ENCODE assay signal across 10 mouse cellular contexts in the genomic region with DNA sequence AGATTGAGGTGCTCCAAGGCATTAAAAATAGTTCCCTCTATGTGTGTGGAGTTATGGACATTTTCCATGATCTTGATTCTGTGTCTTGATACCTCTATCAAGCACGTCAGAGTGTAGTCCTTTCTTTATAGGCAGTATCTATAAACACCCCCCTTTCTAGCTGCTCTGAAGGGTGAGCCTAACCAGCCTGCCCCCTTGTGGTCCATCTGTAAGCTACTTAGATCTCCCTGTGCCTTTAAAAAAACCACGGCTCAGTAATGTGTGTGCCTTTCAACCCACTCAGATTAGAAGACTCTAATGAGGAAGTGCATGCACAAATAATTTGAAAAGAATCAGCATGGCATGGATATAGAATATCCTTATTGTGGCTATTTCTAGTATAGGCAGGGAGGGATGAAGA.
DNase-seq lines count a peak whose midpoint lies in the region; ATAC-seq and TF ChIP-seq lines count a peak whose summit lies in the region.
"Had no signal": no experiment of that assay in that cellular context is flagged by ENCODE, and none has a peak within 500 bp of the region (broad histone marks: within the 10 kb centered on the region; RNA-seq: fewer than 3 reads in every experiment).

No protein-coding gene starts in this region.

- no peak for TF ChIP-seq POLR2A in cortical plate, adult 2 months (IDR thresholded peaks at IDR 0.05; ENCODE audit: extremely low read depth, insufficient read depth, low read length)

- TF ChIP-seq CTCF in left cerebral cortex, adult 2 months (IDR thresholded peaks at IDR 0.05), result peak; percentile 50
- peak; percentile 20; the same call in 1 of the 2 replicates for TF ChIP-seq CTCF in cortical plate, adult 2 months (IDR thresholded peaks at IDR 0.05; ENCODE audit: extremely low read depth, insufficient read depth, low read length)

- intact Hi-C loops in left cerebral cortex, adult 2 months (cut with DNase I), result loop anchor here (10.0 kb wide), 1 partner anchor 96 kb away; no protein-coding TSS in a partner anchor
- intact Hi-C loops in left cerebral cortex, postnatal 36 days (cut with DNase I), result no loop called here

- no peak for ATAC-seq in CD4-positive, CD25-positive, alpha-beta regulatory T cell, adult 4 months

- no peak overlapping the region for H3K4me3 ChIP-seq in left cerebral cortex, adult 2 months
- H3K4me3 ChIP-seq in cortical plate, adult 2 months (ENCODE audit: insufficient read depth, low read length), result no peak overlapping the region

- no peak overlapping the region for H3K27ac ChIP-seq in left cerebral cortex, adult 2 months
- no peak overlapping the region for H3K27ac ChIP-seq in cortical plate, adult 2 months (ENCODE audit: insufficient read depth, low read length)
- H3K27ac ChIP-seq: macrophage had no signal

- peak; percentile 9 for DNase-seq in CD4-positive, CD25-positive, alpha-beta regulatory T cell, adult 2 months (ENCODE audit: low read depth, low spot score)
- no peak for DNase-seq in left cerebral cortex, adult 2 months (ENCODE audit: extremely low spot score in 1 of 2, low spot score in 2 of 2)
- DNase-seq in left cerebral cortex, postnatal 36 days (ENCODE audit: low spot score in 2 of 2), result no peak
- peak; percentile 21 for DNase-seq in lung, postnatal 25 days (ENCODE audit: low spot score)
- no peak for DNase-seq in B cell, adult 2 months
- DNase-seq in layer of hippocampus, adult 11-12 months (ENCODE audit: low spot score), result no peak
- DNase-seq: kidney, adult 8-10 months had no signal

- H3K4me1 ChIP-seq in cortical plate, adult 2 months (ENCODE audit: control insufficient read depth, insufficient read depth, low read length), result no peaks in the 10 kb centered on the region

Comparison
In these comparisons a context has a peak if more than half of its experiments do, and no peak if none do; other contexts are left out.
1. DNase-seq: peak in CD4-positive, CD25-positive, alpha-beta regulatory T cell, adult 2 months (single experiment) and lung, postnatal 25 days (single experiment); none in left cerebral cortex, adult 2 months (0 of 2), left cerebral cortex, postnatal 36 days (0 of 2), B cell, adult 2 months (0 of 2) and layer of hippocampus, adult 11-12 months (single experiment).